Mouse (Mus musculus) heart, postnatal 0 days (tissue): ENCODE measurements around the gene Ptrhd1.

Experiments
- CTCF ChIP-seq: IDR thresholded peaks from 2 replicates; pipeline ENCODE4 v1.5.1; 2016; ENCODE audit warnings: antibody characterized with exemption, control low read depth, low read depth
- EP300 ChIP-seq: IDR thresholded peaks from 2 replicates; pipeline ENCODE4 v1.6.1; 2016; ENCODE audit warnings: antibody characterized with exemption, low read depth

DNA sequence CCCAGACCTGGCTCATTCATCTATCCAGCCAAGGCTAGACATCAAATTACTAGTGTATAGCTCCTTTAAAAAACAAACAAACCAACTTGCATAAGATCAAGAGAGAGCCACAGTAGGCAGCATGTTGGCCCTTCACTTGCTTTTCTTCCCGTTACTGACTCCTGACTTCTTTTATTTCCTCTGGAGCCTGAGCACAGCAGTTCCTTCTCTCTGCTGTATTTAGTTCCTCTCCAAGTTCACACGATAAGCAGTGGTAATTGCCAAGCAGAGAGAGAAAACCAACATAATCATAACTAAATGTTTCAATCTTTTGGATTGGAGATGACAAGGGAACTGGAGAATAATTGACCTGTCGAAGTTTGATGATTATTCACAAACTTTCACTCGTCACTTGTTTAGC, 1.1 kb upstream of the Ptrhd1 start:
- TF ChIP-seq CTCF (no peak), EP300 (no peak)
